Mouse (Mus musculus) G1E (cell line): ENCODE measurements at regions not wholly inside any gene's neighbourhood (a gene's known extent, or its start where the extent isn't known, plus 50 kb on each side); places are given as distances from the start of the nearest gene placed in this dataset.

Experiments used
- CTCF ChIP-seq: IDR thresholded peaks from 2 replicates; pipeline ENCODE4 v1.5.1; 2012; ENCODE audit warnings: low read depth, low read length, inconsistent platforms, mixed read lengths
- GATA1 ChIP-seq: IDR thresholded peaks from 2 replicates; pipeline ENCODE4 v1.6.1; 2012; ENCODE audit warnings: borderline replicate concordance, low read length, inconsistent platforms, mixed read lengths
- GATA2 ChIP-seq: IDR thresholded peaks from 2 replicates; pipeline ENCODE4 v1.6.1; 2012; ENCODE audit warnings: low read depth, low read length, inconsistent platforms, borderline replicate concordance
- POLR2AphosphoS5 ChIP-seq: IDR thresholded peaks from 2 replicates; pipeline ENCODE4 v1.6.1; 2012; ENCODE audit warnings: low read depth, low read length, inconsistent platforms; ENCODE audit not compliant: insufficient replicate concordance
- TAL1 ChIP-seq: conservative IDR thresholded peaks from 2 replicates; pipeline ENCODE4 v1.6.1; 2012; ENCODE audit warnings: low read depth, low read length, inconsistent platforms, mixed read lengths

DNA sequence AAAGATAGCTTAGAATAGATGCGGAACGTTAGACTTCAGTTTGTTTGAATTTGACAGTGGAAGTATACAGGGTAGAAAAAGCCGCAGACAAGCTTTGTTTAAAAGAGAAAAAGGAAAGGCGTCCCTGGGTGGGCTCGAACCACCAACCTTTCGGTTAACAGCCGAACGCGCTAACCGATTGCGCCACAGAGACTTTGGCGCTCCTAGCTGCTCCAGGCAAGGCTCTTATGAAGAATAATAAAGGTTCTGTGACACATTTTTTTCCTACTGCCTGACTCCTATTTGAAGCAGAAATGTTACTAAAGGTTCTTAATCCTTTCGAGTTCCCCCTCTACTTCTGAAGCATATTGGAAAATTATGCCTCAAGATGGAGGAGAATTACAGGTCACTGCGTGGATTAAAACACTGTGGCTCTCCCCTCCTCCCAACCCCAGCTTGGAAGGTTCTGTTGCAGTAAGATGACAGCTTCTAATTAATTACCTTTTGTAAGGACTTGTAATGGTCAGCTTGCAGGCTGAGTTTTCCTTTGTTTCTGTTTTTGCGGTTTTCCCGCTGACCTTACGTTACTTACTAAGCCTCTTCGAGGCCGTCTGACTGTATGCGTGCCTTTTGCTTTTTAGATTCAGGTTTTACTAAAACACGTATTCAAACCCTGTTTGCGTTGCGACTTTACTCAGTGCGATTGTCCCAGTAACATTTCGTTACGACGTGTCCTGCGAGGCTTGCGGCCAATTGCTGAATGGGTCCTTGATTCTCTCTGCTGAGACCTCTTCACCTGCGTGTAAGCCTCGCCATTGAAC is 85.1 kb upstream of the Commd3 start:
- TF ChIP-seq CTCF = no peak
- no peak for TF ChIP-seq GATA1
- TF ChIP-seq TAL1 = no peak
- TF ChIP-seq POLR2AphosphoS5 = no peak
- TF ChIP-seq GATA2 = no peak
